Mouse (Mus musculus): ENCODE measurements around the gene Arl3. TPM values are rescaled to one million over a fixed set of nuclear protein-coding genes. Genes with fewer than 3 reads are reported as not detected.

Arl3 gene
- polyA plus RNA-seq, 1 experiment from 2014 or later, result 160 TPM

- DNase-seq (ENCODE audit: low spot score, missing footprints) (peak; percentile 77), ATAC-seq (ENCODE audit: low FRiP score) (no peak)
- no peak overlapping the region for H3K9ac ChIP-seq (ENCODE audit: low read length)
- H3K4me1 ChIP-seq (ENCODE audit: control insufficient read depth, insufficient read depth, low read length), result no peaks in the 10 kb centered on the region
- WGBS, result 80% methylated on average over 14 of the region's 14 CpGs
- no peak overlapping the region for H3K27ac ChIP-seq (ENCODE audit: low read depth, low read length)
- H3K4me2 ChIP-seq, result no peak overlapping the region
- no peak overlapping the region for H3K4me3 ChIP-seq (ENCODE audit: low read depth, low read length)
- no peaks in the 10 kb centered on the region for H3K9me3 ChIP-seq (ENCODE audit: control insufficient read depth, low read length)
- 0 out of 2 replicates have a peak, but pooled peaks cover 2% of the 10 kb centered on the region for H3K36me3 ChIP-seq (ENCODE audit: control insufficient read depth, insufficient read depth, low read length)
- H3K27me3 ChIP-seq (ENCODE audit: control insufficient read depth, insufficient read depth, low read length), result no peaks in the 10 kb centered on the region
Measured at GRCm38 (mm10) chr19:46564043-46564462, 8.9 kb downstream of the Arl3 start.

DNA sequence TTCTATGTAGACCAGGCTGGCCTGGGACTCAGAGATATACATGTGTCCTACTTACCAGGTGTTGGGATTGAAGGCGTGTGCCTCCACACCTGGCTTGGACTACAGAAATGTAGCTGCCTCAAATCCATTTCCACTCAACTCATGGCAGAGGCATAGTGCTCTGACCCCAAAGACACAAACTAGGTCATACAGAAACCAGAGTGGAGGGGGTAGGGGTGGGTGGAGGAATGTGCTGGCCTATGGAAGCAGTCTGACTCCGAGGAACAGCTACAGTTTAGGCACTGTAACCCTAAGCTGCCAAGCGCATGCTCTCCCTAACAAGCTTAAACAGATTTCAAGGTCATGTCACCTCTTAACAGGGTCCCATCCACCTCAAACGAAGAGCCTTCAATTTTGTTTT lies 9.4 kb downstream of the Arl3 start:
- 0 out of 2 replicates have a peak, but pooled peaks cover 2% of the 10 kb centered on the region for H3K36me3 ChIP-seq (ENCODE audit: control insufficient read depth, insufficient read depth, low read length)

GRCm38 (mm10) chr19:46562581-46563515 lies 10.2 kb downstream of the Arl3 start:
- Histone ChIP-seq H3K27ac (ENCODE audit: low read depth, low read length) (no peak overlapping the region), H3K9me3 (ENCODE audit: control insufficient read depth, low read length) (no peaks in the 10 kb centered on the region), H3K4me3 (ENCODE audit: low read depth, low read length) (no peak overlapping the region), H3K4me1 (ENCODE audit: control insufficient read depth, insufficient read depth, low read length) (no peaks in the 10 kb centered on the region), H3K36me3 (ENCODE audit: control insufficient read depth, insufficient read depth, low read length) (peaks cover 4% of the 10 kb centered on the region; the same call in 1 of the 2 replicates), H3K4me2 (no peak overlapping the region), H3K9ac (ENCODE audit: low read length) (no peak overlapping the region), H3K27me3 (ENCODE audit: control insufficient read depth, insufficient read depth, low read length) (no peaks in the 10 kb centered on the region)
- ATAC-seq (ENCODE audit: low FRiP score) (no peak), DNase-seq (ENCODE audit: low spot score, missing footprints) (peak; percentile 81)
- 90% methylated on average over 14 of the region's 14 CpGs for WGBS

More for the DNA sequence above, 9.4 kb downstream of the Arl3 start:
- Histone ChIP-seq H3K4me3 (ENCODE audit: low read depth, low read length) (no peak overlapping the region), H3K27ac (ENCODE audit: low read depth, low read length) (no peak overlapping the region), H3K4me1 (ENCODE audit: control insufficient read depth, insufficient read depth, low read length) (no peaks in the 10 kb centered on the region), H3K27me3 (ENCODE audit: control insufficient read depth, insufficient read depth, low read length) (no peaks in the 10 kb centered on the region), H3K9ac (ENCODE audit: low read length) (no peak overlapping the region), H3K9me3 (ENCODE audit: control insufficient read depth, low read length) (no peaks in the 10 kb centered on the region), H3K4me2 (no peak overlapping the region)
- DNase-seq (ENCODE audit: low spot score, missing footprints), result peak; percentile 69
- ATAC-seq (ENCODE audit: low FRiP score), result no peak
- WGBS, result 90% methylated on average over 4 of the region's 4 CpGs

DNA sequence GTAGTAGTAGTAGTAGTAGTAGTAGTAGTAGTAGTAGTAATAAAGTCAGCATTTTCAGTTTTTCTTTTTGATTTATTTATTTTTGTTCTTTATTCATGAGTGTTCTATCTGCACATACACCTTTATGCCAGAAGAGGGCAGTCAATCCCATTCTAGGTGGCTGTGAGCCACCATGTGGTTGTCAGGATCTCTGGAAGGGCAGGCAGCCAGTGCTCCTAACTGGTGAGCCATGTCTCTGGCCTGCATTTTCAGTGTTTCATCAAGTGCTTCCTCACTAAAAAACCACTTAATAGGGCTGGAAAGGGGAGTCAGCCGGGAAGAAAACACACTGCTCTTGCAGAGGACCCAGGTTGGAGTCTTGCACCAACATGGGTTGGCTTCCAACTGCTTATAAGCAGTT lies 10.9 kb downstream of the Arl3 start:
- Histone ChIP-seq H3K27me3 (ENCODE audit: control insufficient read depth, insufficient read depth, low read length) (no peaks in the 10 kb centered on the region), H3K27ac (ENCODE audit: low read depth, low read length) (no peak overlapping the region), H3K9me3 (ENCODE audit: control insufficient read depth, low read length) (no peaks in the 10 kb centered on the region), H3K36me3 (ENCODE audit: control insufficient read depth, insufficient read depth, low read length) (peaks cover 4% of the 10 kb centered on the region; the same call in 1 of the 2 replicates), H3K9ac (ENCODE audit: low read length) (no peak overlapping the region), H3K4me2 (no peak overlapping the region), H3K4me3 (ENCODE audit: low read depth, low read length) (no peak overlapping the region), H3K4me1 (ENCODE audit: control insufficient read depth, insufficient read depth, low read length) (no peaks in the 10 kb centered on the region)
- ATAC-seq (ENCODE audit: low FRiP score) (no peak), DNase-seq (ENCODE audit: low spot score, missing footprints) (peak; percentile 85)
- WGBS, result 39% methylated on average over 1 of the region's 1 CpGs

- DNase-seq (ENCODE audit: low spot score, missing footprints) (peak; percentile 69), ATAC-seq (ENCODE audit: low FRiP score) (no peak)
- H3K27me3 ChIP-seq (ENCODE audit: control insufficient read depth, insufficient read depth, low read length), result no peaks in the 10 kb centered on the region
- no peak overlapping the region for H3K4me3 ChIP-seq (ENCODE audit: low read depth, low read length)
- no peaks in the 10 kb centered on the region for H3K4me1 ChIP-seq (ENCODE audit: control insufficient read depth, insufficient read depth, low read length)
- no peak overlapping the region for H3K27ac ChIP-seq (ENCODE audit: low read depth, low read length)
- no peak overlapping the region for H3K4me2 ChIP-seq
- 72% methylated on average over 12 of the region's 12 CpGs for WGBS
- H3K9me3 ChIP-seq (ENCODE audit: control insufficient read depth, low read length), result no peaks in the 10 kb centered on the region
- H3K36me3 ChIP-seq (ENCODE audit: control insufficient read depth, insufficient read depth, low read length), result peaks cover 10% of the 10 kb centered on the region; the same call in 1 of the 2 replicates
- H3K9ac ChIP-seq (ENCODE audit: low read length), result no peak overlapping the region
Measured at GRCm38 (mm10) chr19:46558631-46559030, 14.4 kb downstream of the Arl3 start.

GRCm38 (mm10) chr19:46558009-46558408 lies 15.0 kb downstream of the Arl3 start:
- peak; percentile 0 for DNase-seq (ENCODE audit: low spot score, missing footprints)
- Histone ChIP-seq H3K4me2 (no peak overlapping the region), H3K27me3 (ENCODE audit: control insufficient read depth, insufficient read depth, low read length) (no peaks in the 10 kb centered on the region), H3K27ac (ENCODE audit: low read depth, low read length) (no peak overlapping the region), H3K36me3 (ENCODE audit: control insufficient read depth, insufficient read depth, low read length) (peaks cover 10% of the 10 kb centered on the region; the same call in 1 of the 2 replicates), H3K9me3 (ENCODE audit: control insufficient read depth, low read length) (no peaks in the 10 kb centered on the region), H3K4me3 (ENCODE audit: low read depth, low read length) (no peak overlapping the region), H3K9ac (ENCODE audit: low read length) (no peak overlapping the region), H3K4me1 (ENCODE audit: control insufficient read depth, insufficient read depth, low read length) (no peaks in the 10 kb centered on the region)
- WGBS, result 79% methylated on average over 8 of the region's 8 CpGs
- no peak for ATAC-seq (ENCODE audit: low FRiP score)

- Histone ChIP-seq H3K27ac (ENCODE audit: low read depth, low read length) (no peak overlapping the region), H3K27me3 (ENCODE audit: control insufficient read depth, insufficient read depth, low read length) (no peaks in the 10 kb centered on the region), H3K4me3 (ENCODE audit: low read depth, low read length) (no peak overlapping the region), H3K4me1 (ENCODE audit: control insufficient read depth, insufficient read depth, low read length) (no peaks in the 10 kb centered on the region), H3K9ac (ENCODE audit: low read length) (no peak overlapping the region), H3K36me3 (ENCODE audit: control insufficient read depth, insufficient read depth, low read length) (peaks cover 29% of the 10 kb centered on the region), H3K4me2 (no peak overlapping the region), H3K9me3 (ENCODE audit: control insufficient read depth, low read length) (no peaks in the 10 kb centered on the region)
- 87% methylated on average over 11 of the region's 11 CpGs for WGBS
- DNase-seq (ENCODE audit: low spot score, missing footprints) (peak; percentile 44), ATAC-seq (ENCODE audit: low FRiP score) (no peak)
Measured at GRCm38 (mm10) chr19:46553541-46553955, 19.4 kb downstream of the Arl3 start.

DNA sequence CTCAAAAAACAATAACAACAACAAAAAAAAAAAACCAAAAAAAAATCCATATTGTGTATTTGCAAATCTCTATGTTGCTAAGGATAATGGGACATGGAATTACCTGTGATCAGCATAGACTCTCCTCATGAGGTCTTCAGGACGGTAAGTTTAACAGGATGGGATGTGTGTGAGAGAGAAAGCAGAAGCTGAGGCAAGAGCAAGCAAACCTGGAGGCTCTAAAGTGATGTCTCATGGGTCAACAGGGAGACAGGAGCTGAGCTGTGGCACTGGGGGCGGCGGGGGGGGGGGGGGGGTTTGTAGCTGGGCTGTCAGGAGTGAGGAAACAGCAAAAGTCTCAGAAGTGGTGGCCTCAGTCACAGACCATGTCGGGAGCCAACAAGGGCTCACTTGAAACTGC lies 20.5 kb downstream of the Arl3 start:
- no peak for ATAC-seq (ENCODE audit: low FRiP score)
- WGBS, result 88% methylated on average over 4 of the region's 4 CpGs
- no peaks in the 10 kb centered on the region for H3K4me1 ChIP-seq (ENCODE audit: control insufficient read depth, insufficient read depth, low read length)

DNA sequence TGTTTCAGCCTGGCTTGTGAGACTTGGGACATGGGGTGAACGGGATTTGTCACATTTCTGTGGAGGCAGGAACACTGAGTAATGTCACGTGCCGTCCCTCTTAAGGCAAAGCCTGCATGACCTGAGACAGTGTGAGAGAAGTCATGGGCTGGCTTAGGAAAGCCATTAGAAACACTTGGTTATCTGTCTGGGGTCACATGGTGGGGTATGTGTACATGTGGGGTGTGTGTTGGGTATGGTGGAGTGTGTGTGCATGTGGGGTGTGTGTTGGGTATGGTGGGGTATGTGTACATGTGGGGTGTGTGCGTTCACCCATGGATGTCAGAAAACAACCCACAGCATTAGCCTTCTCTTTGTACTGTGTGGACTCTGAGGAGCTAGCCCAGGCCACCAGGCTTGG lies 22.6 kb downstream of the Arl3 start:
- H3K36me3 ChIP-seq (ENCODE audit: control insufficient read depth, insufficient read depth, low read length), result peaks cover 19% of the 10 kb centered on the region
- H3K9me3 ChIP-seq (ENCODE audit: control insufficient read depth, low read length), result no peaks in the 10 kb centered on the region
- DNase-seq (ENCODE audit: low spot score, missing footprints), result peak; percentile 41
- no peaks in the 10 kb centered on the region for H3K4me1 ChIP-seq (ENCODE audit: control insufficient read depth, insufficient read depth, low read length)
- ATAC-seq (ENCODE audit: low FRiP score), result no peak
- no peak overlapping the region for H3K4me2 ChIP-seq
- H3K27me3 ChIP-seq (ENCODE audit: control insufficient read depth, insufficient read depth, low read length), result no peaks in the 10 kb centered on the region
- H3K4me3 ChIP-seq (ENCODE audit: low read depth, low read length), result no peak overlapping the region
- H3K27ac ChIP-seq (ENCODE audit: low read depth, low read length), result no peak overlapping the region
- no peak overlapping the region for H3K9ac ChIP-seq (ENCODE audit: low read length)
- WGBS, result 89% methylated on average over 4 of the region's 4 CpGs

More for the DNA sequence above, 20.5 kb downstream of the Arl3 start:
- Histone ChIP-seq H3K27ac (ENCODE audit: low read depth, low read length) (no peak overlapping the region), H3K4me3 (ENCODE audit: low read depth, low read length) (no peak overlapping the region), H3K4me2 (no peak overlapping the region), H3K9ac (ENCODE audit: low read length) (no peak overlapping the region), H3K36me3 (ENCODE audit: control insufficient read depth, insufficient read depth, low read length) (peaks cover 25% of the 10 kb centered on the region), H3K27me3 (ENCODE audit: control insufficient read depth, insufficient read depth, low read length) (no peaks in the 10 kb centered on the region), H3K9me3 (ENCODE audit: control insufficient read depth, low read length) (no peaks in the 10 kb centered on the region)
- DNase-seq (ENCODE audit: low spot score, missing footprints), result peak; percentile 12
